Mouse (Mus musculus): ENCODE data around the gene Hhatl. TPM values are rescaled to one million over a fixed set of nuclear protein-coding genes. Genes with fewer than 3 reads are reported as not detected.

Hhatl gene
- polyA plus RNA-seq, 1 experiment from 2014 or later, result not detected

DNA sequence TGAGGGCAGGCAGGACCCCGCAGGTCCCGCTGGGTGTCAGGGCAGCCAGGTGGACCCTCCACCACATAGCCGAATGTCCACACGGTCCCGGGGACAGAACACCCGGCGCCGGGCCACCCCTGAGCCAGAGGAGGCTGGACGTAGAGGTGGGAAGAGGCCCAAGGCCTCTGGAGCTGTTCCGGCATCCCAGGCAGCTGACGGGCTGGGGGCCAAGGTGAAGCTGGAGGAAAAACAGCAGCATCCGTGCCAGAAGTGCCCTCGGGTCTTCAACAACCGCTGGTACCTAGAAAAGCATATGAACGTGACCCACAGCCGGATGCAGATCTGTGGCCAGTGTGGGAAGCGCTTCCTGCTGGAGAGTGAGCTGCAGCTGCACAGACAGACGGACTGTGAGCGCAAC, 28.6 kb downstream of the Hhatl start:
- DNase-seq (ENCODE audit: low spot score, missing footprints) (no peak), ATAC-seq (ENCODE audit: low FRiP score) (no peak)
- no peaks in the 10 kb centered on the region for H3K27me3 ChIP-seq (ENCODE audit: control insufficient read depth, insufficient read depth, low read length)
- no peak overlapping the region for H3K9ac ChIP-seq (ENCODE audit: low read length)
- no peak overlapping the region for H3K4me3 ChIP-seq (ENCODE audit: low read depth, low read length)
- no peaks in the 10 kb centered on the region for H3K9me3 ChIP-seq (ENCODE audit: control insufficient read depth, low read length)
- H3K36me3 ChIP-seq (ENCODE audit: control insufficient read depth, insufficient read depth, low read length), result no peaks in the 10 kb centered on the region; the same call in 1 of the 2 replicates
- H3K4me2 ChIP-seq, result no peak overlapping the region
- peaks cover 17% of the 10 kb centered on the region for H3K4me1 ChIP-seq (ENCODE audit: control insufficient read depth, insufficient read depth, low read length)
- WGBS, result 93% methylated on average over 19 of the region's 19 CpGs
- no peak overlapping the region for H3K27ac ChIP-seq (ENCODE audit: low read depth, low read length)

DNA sequence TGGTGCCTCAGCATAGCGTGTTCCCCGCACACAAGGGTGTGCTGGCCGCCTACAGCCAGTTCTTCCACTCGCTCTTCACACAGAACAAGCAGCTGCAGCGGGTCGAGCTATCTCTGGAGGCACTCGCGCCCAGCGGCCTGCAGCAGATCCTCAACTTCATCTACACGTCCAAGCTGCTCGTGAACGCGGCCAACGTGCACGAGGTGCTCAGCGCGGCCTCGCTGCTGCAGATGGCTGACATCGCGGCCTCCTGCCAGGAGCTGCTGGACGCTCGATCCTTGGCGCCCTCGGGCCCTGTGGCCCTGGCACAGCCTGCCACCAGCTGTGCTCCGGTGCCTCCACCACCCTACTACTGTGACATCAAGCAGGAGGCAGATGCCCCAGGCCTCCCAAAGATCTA, 29.5 kb downstream of the Hhatl start:
- 91% methylated on average over 25 of the region's 25 CpGs for WGBS
- H3K27me3 ChIP-seq (ENCODE audit: control insufficient read depth, insufficient read depth, low read length), result no peaks in the 10 kb centered on the region
- ATAC-seq (ENCODE audit: low FRiP score) (no peak), DNase-seq (ENCODE audit: low spot score, missing footprints) (no peak)
- H3K27ac ChIP-seq (ENCODE audit: low read depth, low read length), result no peak overlapping the region
- H3K4me1 ChIP-seq (ENCODE audit: control insufficient read depth, insufficient read depth, low read length), result peaks cover 24% of the 10 kb centered on the region
- H3K9ac ChIP-seq (ENCODE audit: low read length), result no peak overlapping the region
- H3K36me3 ChIP-seq (ENCODE audit: control insufficient read depth, insufficient read depth, low read length), result no peaks in the 10 kb centered on the region; the same call in 1 of the 2 replicates
- no peak overlapping the region for H3K4me2 ChIP-seq
- no peaks in the 10 kb centered on the region for H3K9me3 ChIP-seq (ENCODE audit: control insufficient read depth, low read length)
- H3K4me3 ChIP-seq (ENCODE audit: low read depth, low read length), result no peak overlapping the region

DNA sequence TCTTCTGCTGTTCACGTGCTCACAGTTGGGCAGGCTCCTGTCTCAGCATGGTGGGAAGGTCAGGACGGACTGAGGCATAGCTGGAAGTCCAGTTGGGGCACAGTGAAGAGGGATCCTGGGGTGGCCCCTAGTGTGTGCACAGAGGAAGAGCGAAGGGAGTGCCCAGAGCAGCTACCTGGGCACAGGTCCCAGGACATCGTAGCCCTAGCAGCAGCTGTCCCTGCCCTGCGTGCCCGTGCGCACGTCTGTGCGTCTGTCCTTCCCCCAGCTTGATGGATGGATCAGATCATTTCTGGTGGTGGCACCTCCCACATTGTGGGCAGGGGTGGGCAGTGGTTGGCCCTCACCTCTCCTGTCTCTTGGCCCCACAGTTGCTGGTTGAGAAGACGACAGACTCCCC, 30.1 kb downstream of the Hhatl start:
- DNase-seq (ENCODE audit: low spot score, missing footprints) (no peak), ATAC-seq (ENCODE audit: low FRiP score) (no peak)
- Histone ChIP-seq H3K4me2 (no peak overlapping the region), H3K4me3 (ENCODE audit: low read depth, low read length) (no peak overlapping the region), H3K9ac (ENCODE audit: low read length) (no peak overlapping the region), H3K9me3 (ENCODE audit: control insufficient read depth, low read length) (no peaks in the 10 kb centered on the region), H3K4me1 (ENCODE audit: control insufficient read depth, insufficient read depth, low read length) (peaks cover 24% of the 10 kb centered on the region), H3K27ac (ENCODE audit: low read depth, low read length) (no peak overlapping the region), H3K36me3 (ENCODE audit: control insufficient read depth, insufficient read depth, low read length) (no peaks in the 10 kb centered on the region; the same call in 1 of the 2 replicates), H3K27me3 (ENCODE audit: control insufficient read depth, insufficient read depth, low read length) (no peaks in the 10 kb centered on the region)
- WGBS, result 89% methylated on average over 10 of the region's 10 CpGs

DNA sequence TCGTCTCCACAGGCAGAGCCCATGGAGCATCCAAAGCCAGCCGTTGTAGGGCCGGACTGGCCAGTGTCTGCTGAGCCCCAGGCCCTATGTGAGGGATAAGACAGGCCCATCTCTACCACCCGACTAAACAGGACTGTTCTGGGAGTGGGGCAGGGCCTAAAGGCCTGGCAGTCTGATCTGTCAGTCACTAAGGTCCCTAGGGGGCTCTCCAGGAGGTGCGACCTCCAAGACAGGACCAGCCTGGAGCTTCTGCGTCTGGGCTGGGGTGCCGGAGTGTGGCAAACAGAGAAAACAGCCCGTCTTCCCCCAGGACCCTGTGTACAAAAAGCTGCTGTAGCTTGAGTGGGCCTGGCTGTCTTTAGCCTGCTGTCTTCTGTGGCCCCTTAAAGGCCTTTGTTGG, 30.5 kb downstream of the Hhatl start:
- 73% methylated on average over 8 of the region's 8 CpGs for WGBS
- ATAC-seq (ENCODE audit: low FRiP score), result no peak
- no peak overlapping the region for H3K27ac ChIP-seq (ENCODE audit: low read depth, low read length)
- peaks cover 24% of the 10 kb centered on the region for H3K4me1 ChIP-seq (ENCODE audit: control insufficient read depth, insufficient read depth, low read length)
- DNase-seq (ENCODE audit: low spot score, missing footprints), result no peak
- no peak overlapping the region for H3K4me3 ChIP-seq (ENCODE audit: low read depth, low read length)
- H3K36me3 ChIP-seq (ENCODE audit: control insufficient read depth, insufficient read depth, low read length), result no peaks in the 10 kb centered on the region; the same call in 1 of the 2 replicates
- no peaks in the 10 kb centered on the region for H3K9me3 ChIP-seq (ENCODE audit: control insufficient read depth, low read length)
- H3K27me3 ChIP-seq (ENCODE audit: control insufficient read depth, insufficient read depth, low read length), result no peaks in the 10 kb centered on the region
- no peak overlapping the region for H3K4me2 ChIP-seq
- H3K9ac ChIP-seq (ENCODE audit: low read length), result no peak overlapping the region

DNA sequence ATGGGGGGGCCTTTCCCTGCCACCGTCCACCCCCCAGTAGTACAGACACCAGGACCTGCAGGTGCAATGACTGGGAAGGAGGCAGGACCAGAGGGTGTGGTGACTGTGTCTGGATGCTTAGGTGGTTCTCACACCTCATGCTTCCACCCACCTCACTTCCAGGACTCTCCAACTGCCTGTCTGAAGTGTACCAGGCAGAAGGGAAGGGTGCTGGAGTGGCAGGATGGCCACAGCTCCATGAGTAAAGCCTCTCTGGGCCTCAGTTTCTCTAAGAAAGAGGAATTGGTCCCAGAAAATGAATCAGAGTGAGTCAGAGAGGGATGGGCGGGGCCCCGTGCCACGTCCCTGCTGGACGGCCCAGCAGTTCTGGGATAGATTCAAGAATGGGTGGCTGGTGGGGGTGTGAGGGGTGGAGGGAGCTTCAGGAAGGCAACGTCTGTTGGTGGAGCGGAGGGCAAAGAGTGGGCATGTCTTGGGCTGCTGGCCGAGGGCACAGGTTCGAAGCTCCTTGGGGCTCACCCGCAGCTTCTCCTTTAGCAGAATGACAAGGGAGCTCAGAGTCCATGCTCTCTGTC, 31.1 kb downstream of the Hhatl start:
- H3K4me3 ChIP-seq (ENCODE audit: low read depth, low read length), result peak overlapping the region; percentile 83; the same call in 1 of the 2 replicates
- no peaks in the 10 kb centered on the region; the same call in 1 of the 2 replicates for H3K36me3 ChIP-seq (ENCODE audit: control insufficient read depth, insufficient read depth, low read length)
- H3K27ac ChIP-seq (ENCODE audit: low read depth, low read length), result no peak overlapping the region
- 63% methylated on average over 10 of the region's 10 CpGs for WGBS
- peaks cover 24% of the 10 kb centered on the region for H3K4me1 ChIP-seq (ENCODE audit: control insufficient read depth, insufficient read depth, low read length)
- H3K4me2 ChIP-seq, result peak overlapping the region; percentile 99
- ATAC-seq (ENCODE audit: low FRiP score) (no peak), DNase-seq (ENCODE audit: low spot score, missing footprints) (no peak)
- no peaks in the 10 kb centered on the region for H3K9me3 ChIP-seq (ENCODE audit: control insufficient read depth, low read length)
- H3K9ac ChIP-seq (ENCODE audit: low read length), result peak overlapping the region; percentile 6; the same call in 1 of the 2 replicates
- no peaks in the 10 kb centered on the region for H3K27me3 ChIP-seq (ENCODE audit: control insufficient read depth, insufficient read depth, low read length)

DNA sequence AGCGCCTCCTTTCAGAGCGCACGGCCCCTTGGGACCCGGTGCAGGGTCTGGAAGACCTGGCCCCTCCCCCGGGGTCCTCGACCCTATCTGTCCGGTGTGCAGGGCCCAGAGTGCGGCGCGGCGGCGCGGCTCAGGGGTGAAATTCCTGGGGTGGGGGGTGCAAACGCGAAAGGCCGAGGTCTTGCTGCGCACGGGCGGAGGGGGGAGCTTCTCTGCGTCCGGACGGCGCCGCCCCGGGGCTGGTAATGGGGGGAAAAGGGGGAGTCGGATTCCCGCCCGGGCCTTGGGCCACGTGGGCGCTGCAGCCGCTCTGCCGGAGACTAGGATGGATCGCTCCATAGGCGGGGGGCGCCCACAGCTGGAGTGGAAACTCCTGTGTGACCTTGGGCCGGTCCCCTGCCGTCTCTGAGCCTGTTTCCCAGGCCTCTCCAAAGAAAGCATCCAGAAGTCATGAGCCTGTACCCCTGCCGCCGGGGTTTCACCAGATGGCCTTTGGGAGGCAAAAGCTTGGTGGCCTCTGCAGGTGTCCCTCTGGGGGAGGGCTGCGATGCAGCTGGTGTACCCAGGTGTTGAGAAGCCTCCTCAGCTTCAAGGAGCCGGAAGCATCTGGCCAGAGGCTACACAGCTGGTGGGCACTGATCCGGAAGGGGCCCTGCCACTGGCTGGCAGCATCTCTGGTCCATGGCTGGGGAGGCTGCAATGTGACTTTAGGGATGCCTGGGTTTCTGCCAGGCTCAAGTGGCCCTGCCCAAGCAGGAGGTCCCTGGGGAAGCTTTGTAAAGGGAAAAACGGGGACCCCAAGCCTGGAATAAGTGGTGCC, 31.8 kb downstream of the Hhatl start:
- peak; percentile 77 for ATAC-seq (ENCODE audit: low FRiP score)
- peak overlapping the region; percentile 99 for H3K4me2 ChIP-seq
- H3K36me3 ChIP-seq (ENCODE audit: control insufficient read depth, insufficient read depth, low read length), result no peaks in the 10 kb centered on the region; the same call in 1 of the 2 replicates

DNA sequence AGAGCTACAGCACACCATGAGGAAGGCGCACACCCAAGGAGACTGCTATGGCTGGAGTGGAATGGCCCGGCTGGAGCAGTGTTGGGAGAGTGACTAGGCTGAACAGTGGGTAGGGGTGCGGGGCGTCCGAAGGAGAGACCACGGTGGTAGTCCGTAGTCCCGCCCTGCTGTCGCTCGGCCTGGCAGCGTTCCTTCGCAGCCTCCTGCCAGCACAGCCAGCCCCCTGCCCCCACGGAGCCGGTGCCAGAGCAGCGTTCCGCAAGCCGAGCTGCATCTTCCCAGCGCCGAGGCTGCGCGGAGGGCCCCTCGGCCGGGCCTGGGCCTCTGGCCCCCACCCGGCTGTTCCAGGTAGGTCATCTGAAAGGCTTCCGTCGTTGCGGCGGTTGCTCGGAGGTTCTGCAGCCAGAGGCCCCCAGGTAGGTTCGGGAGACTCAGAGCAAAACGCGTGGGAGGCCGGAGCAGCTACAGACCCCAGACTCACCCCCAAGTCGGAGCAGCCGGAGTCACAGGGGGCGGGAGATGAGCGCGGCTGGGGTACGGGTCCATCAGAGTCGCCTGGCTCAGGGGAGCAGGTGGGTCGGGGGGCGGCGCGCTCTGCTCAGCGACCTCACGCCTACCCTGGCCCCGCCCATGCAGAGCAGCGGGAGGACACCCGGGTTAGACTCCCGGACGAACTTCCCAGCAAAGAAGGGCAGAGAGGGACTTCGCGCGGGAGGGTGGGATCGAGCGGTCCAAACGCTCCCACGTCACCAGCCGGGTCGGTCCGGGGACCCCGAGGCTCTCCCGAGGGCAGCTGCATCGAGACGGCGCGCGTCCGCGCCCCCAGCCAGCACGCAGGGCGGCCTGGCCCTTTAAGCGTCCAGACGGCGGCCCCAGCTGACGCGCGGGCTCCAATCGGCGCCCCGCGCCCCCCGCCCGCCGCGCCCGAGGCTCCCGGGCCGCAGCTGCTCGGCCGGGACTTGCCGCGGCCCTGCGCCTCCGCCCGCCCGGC, 32.9 kb downstream of the Hhatl start, which contains the start of gene Zfp651:
Gene Zfp651 (plus strand): TSS at position 240 of the 991 bp plus-strand sequence.
- Histone ChIP-seq H3K4me1 (ENCODE audit: control insufficient read depth, insufficient read depth, low read length) (peaks cover 24% of the 10 kb centered on the region), H3K9me3 (ENCODE audit: control insufficient read depth, low read length) (no peaks in the 10 kb centered on the region), H3K9ac (ENCODE audit: low read length) (peak within 1 kb of the TSS; percentile 89), H3K4me3 (ENCODE audit: low read depth, low read length) (peak within 1 kb of the TSS; percentile 83), H3K36me3 (ENCODE audit: control insufficient read depth, insufficient read depth, low read length) (peaks cover 7% of the 10 kb centered on the region), H3K27me3 (ENCODE audit: control insufficient read depth, insufficient read depth, low read length) (no peaks in the 10 kb centered on the region), H3K4me2 (peak within 1 kb of the TSS; percentile 99), H3K27ac (ENCODE audit: low read depth, low read length) (peak within 1 kb of the TSS; percentile 90)
- ATAC-seq (ENCODE audit: low FRiP score) (peak; percentile 85), DNase-seq (ENCODE audit: low spot score, missing footprints) (peak; percentile 97)
- under 1% methylated on average over 94 of the region's 97 CpGs for WGBS

More for the DNA sequence above, 31.8 kb downstream of the Hhatl start:
- Histone ChIP-seq H3K9me3 (ENCODE audit: control insufficient read depth, low read length) (no peaks in the 10 kb centered on the region), H3K9ac (ENCODE audit: low read length) (peak overlapping the region; percentile 89), H3K27ac (ENCODE audit: low read depth, low read length) (peak overlapping the region; percentile 90), H3K4me1 (ENCODE audit: control insufficient read depth, insufficient read depth, low read length) (peaks cover 24% of the 10 kb centered on the region), H3K27me3 (ENCODE audit: control insufficient read depth, insufficient read depth, low read length) (no peaks in the 10 kb centered on the region), H3K4me3 (ENCODE audit: low read depth, low read length) (peak overlapping the region; percentile 83)
- DNase-seq (ENCODE audit: low spot score, missing footprints), result peak; percentile 96
- WGBS, result under 1% methylated on average over 43 of the region's 43 CpGs

DNA sequence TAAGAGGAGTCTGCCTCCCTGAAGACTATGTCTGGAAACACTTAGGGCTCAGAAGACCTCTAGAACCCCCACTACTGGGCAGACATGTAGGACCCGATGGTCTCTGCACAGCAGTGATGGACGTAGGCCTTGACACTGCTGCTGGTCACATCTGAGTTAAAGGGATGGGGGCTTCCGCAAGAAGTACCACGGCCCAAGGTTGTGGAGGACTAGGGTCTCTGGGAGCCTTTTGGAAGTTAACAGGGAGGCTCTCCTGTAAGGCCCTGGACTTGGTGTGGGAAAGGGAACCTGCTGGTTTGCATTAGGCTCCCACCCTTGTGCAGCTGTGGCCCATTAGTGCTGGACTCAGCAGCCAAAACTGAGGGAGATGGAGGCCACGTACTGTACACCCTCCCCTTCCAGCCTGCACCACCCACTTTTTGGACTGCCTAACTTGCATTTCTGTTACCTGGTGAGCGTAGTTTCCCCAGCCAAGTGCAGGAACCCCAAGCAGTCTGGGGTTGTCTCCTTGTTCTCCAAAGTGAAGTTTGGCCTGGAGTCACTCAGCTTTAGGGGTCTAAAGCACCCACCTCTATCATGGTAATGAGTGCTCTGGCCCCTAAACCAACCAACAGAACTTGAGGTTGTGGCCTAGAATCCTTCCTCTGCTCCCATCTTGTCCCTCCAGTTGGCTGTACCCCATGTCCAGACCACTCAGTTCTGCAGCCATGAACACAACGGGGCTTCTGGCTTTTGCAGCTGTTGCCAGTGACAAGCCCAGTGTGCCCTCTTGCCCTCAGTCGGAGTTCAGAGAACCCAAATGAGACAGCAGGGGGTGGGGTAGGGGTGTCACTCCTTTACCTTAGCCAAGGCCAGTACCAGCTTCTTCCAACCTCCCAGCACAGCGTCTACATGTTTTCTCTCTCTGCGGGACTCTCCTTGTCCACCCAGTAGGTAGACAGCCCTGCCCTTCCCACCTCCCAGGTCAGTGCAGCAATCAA, 34.2 kb downstream of the Hhatl start:
- peaks cover 14% of the 10 kb centered on the region for H3K36me3 ChIP-seq (ENCODE audit: control insufficient read depth, insufficient read depth, low read length)
- no peak for ATAC-seq (ENCODE audit: low FRiP score)
- WGBS, result 50% methylated on average over 10 of the region's 10 CpGs
- H3K4me1 ChIP-seq (ENCODE audit: control insufficient read depth, insufficient read depth, low read length), result peaks cover 24% of the 10 kb centered on the region
- H3K4me2 ChIP-seq, result peak overlapping the region; percentile 99
- H3K27ac ChIP-seq (ENCODE audit: low read depth, low read length), result no peak overlapping the region
- peak overlapping the region; percentile 89 for H3K9ac ChIP-seq (ENCODE audit: low read length)
- peak overlapping the region; percentile 83 for H3K4me3 ChIP-seq (ENCODE audit: low read depth, low read length)
- peak; percentile 88 for DNase-seq (ENCODE audit: low spot score, missing footprints)
- H3K9me3 ChIP-seq (ENCODE audit: control insufficient read depth, low read length), result no peaks in the 10 kb centered on the region
- no peaks in the 10 kb centered on the region for H3K27me3 ChIP-seq (ENCODE audit: control insufficient read depth, insufficient read depth, low read length)

All from midbrain, embryonic 11.5 days (tissue).